Mouse (Mus musculus) neural tube, embryonic 10.5 days (tissue): ENCODE data around the gene Ddc.

Source experiments
- DNase-seq: peaks from one replicate; pipeline ENCODE4 v3.0.0-alpha.2; 2017; ENCODE audit warnings: low spot score; ENCODE audit errors: extremely low spot score

The Ddc gene

DNA sequence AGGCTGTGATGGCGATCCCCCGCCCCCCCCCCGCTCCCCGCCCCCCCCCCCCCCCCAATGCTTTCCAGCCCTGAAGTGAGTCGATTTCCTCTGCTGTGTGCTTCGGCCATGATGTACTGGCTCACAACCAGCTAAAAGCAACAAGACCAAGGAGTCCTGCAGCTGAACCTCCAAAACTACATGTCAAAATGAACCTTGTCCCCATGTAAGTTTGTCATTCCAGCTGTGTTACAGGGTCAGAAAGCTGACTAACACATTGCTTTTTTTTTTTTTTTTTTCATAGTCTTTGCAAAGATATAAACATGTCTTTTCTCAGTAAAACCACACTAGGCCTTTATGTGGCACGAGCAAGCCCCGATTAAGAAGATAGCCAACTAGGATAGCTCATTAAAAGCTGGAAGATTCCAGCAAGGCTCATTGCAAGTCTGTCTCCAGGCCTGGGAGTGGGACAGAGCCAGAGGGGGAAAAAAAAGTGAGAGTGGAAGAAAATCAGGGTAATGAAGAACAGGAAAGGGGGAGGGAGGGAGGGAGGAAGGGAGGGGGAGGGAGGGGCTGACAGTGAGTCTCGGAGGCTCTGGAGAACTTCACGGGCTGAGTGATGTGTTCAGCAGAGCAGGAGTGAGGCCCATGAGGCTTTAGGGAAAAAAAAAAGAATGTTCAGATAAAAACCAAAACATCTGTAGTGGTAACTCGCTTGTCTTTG lies 19.5 kb downstream of the Ddc start:
- no peak for DNase-seq

DNA sequence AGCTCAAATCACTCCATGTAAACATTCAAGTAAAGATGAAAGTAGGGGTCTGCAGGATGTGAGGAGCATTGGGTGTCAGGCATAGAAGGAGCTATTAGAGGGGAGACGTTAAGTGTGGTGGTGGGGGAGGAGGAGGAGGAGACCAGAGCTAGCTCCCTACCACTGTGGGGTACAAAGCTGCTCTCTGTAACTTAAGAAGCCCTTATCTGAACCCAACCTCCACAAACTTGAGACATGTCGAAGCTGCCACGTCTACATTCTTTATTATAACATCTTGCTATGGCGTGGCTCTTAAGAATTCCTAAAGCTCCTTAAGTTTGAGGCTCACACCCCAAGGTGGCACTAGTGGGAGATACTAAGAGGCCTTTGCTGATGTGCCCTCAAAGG lies 20.1 kb downstream of the Ddc start:
- no peak for DNase-seq

DNA sequence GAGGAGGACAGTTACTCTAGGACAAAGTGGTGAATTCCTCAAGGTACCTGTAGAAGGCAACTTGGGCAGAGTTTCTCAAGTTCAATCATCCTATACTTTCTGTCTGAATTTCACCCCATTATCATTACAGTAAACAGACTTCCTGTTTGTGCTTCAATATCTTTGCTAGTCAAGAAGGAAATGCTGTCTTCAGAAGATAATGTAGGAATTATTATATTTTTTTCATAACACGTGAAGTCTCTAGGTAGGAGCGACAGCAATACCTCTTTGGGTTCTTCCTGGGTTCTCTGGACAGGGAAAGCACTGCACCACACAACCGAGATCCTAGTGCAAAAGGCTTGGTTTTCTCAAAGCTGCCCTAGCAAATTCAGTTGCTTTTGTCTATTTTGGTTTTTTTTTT lies 21.6 kb downstream of the Ddc start:
- DNase-seq = no peak

DNA sequence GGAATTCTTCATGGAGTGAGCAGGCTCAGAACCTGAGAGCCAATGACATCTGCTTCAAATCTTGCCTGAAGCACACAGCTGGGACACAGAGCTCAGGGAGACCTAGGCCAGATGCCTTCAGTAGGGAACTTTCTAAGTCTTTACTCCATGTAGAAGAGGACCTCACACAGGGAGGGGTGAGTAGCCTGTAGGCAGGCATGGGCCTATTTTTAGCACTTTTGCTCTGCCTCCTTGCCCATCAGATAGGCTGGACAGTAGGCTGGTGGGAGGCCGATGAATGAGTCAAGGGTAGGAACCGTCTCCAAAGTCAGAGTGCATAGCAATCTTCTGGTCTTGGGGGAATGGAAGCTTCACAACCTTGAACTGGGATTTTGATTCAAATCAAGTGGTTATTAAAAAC lies 22.7 kb downstream of the Ddc start:
- no peak for DNase-seq

DNA sequence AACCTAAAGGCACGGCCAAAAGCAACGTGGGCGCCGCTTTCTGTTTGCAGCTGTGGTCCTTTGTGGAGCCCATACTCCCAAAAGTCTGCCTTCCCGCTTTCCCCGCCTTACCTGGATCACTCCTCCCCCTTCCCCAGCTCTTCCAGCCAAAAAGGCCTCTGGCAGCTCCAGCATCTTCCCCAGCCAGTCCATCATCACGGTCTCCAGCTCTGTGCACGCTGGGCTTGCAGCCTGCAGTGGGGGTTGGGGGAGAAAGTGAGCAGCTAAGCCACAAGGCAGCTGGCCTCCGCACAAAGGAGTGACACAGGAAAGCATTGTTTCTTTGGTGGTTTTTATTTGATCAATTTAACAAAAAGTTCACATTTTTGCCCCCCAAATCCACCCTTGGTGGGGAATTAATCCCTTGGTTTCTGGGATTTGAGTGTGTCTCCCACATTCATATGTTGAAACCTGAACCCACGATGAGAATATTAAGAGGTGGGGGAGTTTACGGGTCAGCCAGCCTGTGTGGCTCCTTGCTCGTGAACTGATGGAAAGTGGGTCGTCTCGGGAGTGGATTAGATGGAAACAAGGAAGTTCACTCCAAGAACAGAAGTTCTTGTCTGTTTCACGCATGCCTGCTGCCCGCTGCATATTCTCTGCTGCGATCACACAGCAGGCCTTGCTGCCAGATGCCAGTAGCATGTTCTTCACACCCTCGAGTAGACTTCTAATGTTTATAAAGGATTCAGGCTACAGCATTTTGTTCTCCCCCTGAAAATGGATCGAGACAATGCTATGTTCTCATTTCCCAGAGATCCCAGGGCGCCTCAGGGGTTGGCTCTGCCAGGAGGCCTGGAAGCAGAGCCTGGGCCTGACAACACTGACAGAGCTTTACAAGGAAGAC lies 24.7 kb downstream of the Ddc start:
- DNase-seq = no peak

DNA sequence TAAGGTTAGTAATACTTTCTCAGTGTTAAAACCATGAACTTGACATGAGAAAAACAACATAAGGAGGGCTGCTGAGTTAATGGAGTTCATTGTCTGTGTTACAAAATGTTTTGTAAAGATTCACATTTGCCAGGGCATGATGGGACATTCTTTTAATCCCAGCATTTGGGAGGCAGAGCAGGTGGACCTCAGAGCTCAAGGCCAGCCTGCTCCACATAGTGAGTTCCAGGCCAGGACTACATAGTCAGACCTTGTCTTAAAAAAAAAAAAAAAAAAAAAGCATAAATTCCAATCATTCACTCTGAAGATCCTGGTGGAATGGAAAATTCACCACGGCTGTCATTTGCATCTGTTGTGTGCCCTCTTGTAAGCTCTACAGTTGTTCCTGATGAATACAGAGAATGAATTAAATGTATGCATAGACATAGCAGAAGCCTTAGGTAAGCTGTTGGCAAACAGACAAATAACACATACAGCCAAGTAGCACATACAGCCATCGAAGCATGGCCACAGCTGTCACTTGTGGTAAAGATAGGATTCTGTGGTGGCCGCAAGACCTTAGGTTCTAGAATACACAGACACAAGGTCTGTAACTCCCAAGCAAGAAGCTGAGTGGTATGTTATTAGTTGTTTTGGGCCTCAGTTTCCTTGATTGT lies 25.7 kb downstream of the Ddc start:
- DNase-seq = no peak

DNA sequence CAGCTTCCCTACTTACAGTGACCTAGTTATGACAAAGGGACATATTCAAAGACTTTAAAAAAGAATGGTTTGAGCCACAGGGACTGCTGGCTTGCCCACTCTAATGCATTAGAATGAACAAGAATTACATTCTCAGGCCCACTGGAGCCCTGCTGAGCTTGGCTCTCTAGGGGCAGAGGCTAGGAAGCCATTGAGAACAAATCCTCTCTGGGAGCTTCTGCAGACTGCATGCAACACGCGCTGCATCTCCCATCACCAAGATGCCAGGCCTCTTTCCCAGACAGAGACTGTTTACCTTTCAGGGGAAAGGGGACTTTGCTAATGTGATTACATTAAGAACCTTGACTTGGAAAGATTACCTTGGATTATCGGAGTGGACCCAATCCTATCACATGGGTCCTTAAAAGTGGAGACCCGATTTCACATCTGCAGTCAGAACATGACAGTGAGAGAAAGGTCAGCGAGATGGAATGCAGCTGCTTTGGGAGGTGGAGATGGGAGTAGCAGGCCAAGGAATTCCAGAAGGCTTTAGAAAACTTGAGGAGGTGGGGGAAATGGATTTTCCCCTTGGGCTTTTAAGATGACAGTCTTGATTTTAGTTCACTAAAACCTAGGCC lies 26.6 kb downstream of the Ddc start:
- DNase-seq = no peak

DNA sequence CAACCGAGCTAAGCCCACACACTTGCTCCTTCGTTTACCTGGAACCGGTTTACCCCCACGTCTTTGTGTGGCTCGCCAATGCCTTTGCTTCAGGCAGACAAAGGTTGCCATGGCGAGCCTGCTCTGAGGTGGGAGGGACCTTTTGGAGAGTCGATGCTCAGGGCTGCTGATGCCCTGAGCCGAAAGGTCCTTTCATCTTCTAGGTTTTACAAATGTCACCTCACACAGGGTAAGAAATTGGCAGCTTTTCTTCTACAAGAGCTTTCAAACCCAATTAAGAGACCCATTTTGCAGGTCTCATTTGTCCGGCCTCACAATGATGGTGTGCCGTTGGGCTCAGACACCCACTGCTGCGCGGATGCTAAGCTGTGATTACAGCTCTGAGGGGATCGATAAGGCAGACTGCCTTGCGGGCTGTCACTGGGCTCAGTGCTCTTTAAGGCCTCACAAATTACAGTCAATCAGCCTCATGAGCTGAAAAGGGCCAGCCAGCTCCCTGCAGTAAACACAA lies 29.9 kb downstream of the Ddc start:
- DNase-seq = peak; percentile 72

DNA sequence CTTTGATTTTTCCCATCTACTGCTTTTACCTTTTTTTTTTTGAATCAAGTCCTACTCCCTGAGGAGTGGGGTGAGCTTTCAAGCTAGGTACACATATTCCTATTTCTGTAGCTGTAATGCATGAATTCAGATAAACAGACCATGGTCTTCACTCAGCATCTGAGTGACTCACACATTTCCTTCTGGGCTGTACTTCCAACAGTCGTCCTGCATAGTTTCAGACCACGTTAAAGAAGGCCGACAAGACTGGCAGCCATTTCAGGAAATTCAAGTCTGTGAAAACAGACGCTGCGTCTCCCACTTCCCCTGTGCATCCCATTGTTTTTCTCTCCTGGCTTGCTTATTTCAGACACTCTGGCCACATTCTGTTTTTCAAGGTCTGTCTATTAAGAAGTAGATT lies 31.2 kb downstream of the Ddc start:
- no peak for DNase-seq

DNA sequence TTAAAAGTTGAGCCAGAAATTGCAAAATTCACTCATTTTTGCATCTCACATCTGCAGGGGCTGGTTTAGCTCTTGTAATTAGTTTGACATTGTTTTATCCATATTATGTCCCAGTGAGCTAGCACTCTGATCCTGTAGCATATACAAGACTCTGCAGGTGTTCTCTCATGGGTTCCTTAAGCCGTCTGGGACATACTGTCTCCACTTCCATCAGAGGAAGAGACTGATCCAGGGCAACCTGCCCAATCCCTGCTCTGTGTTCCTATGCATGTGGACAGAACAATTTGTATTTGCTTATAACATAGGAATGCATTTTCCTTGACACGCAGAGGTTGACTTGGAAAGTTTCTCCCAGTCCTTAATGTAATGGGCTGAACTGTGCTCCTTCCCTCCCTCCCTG lies 32.8 kb downstream of the Ddc start:
- DNase-seq = no peak

DNA sequence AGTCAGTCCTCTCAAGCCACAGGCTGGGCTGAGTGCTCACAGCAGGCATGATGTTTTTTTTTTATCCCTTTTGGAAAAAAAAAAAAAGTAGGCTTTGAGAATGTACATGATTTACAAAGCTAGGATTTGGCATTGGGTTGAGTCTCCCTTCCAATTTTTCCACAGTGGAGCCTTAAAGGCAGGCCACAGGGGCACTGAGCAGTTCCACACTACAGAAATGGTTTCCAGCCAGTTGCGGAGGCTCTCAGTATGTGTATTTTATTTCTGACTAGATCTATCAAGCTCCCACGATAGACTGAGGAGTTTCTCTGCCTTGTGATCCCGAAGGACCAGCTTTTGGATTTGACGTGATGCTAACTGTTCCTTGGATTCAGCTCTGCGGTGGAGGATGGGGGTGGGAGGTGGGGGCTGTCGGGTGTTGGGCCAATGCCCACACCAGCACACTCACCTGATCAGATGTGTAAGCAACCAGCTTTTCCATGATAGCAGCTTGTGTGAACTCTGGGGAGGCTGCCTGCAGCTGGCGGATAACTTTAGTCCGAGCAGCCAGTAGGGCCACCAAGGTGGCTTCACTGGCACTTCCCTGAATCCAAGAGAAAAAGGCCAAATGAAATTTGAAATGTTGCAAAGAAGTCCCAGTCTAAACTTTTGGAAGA lies 33.4 kb downstream of the Ddc start:
- no peak for DNase-seq

DNA sequence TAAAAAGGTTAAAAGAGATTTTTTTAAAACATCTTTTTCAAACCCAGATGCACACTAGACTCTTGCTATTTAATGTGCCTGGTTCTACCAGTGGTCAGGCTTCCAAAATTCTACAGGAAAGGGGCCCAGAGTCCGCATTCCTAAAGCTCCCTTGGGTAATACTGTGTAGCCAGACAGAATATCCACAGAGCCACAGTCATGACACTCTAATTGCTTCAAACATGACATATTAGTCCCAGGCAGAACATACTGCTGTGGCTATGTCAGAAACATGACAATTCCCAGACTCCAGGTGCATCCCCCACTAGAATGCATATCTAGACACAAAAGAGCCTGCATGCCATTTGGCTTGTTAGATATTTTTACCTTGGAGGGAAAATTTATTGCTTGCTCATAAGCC lies 35.4 kb downstream of the Ddc start:
- no peak for DNase-seq

DNA sequence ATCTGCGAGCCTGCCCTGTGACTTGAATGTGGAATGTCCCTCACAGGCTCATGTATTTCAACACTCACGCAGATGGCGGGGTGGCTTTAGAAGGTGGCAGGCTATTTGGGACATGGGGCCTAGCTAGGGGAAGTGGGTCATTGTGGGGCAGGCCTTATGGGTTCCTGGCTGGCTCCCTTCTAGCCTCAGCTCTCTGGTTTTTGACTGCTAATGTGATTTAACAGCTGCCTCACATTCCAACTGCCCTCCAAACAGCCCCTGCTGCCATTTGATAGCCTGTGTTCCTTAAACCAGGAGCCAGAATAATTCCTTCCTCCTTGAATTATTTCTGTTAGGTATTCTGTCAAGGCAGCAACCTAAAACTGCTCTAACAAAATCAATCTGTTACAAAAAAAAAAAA lies 41.0 kb downstream of the Ddc start:
- no peak for DNase-seq

DNA sequence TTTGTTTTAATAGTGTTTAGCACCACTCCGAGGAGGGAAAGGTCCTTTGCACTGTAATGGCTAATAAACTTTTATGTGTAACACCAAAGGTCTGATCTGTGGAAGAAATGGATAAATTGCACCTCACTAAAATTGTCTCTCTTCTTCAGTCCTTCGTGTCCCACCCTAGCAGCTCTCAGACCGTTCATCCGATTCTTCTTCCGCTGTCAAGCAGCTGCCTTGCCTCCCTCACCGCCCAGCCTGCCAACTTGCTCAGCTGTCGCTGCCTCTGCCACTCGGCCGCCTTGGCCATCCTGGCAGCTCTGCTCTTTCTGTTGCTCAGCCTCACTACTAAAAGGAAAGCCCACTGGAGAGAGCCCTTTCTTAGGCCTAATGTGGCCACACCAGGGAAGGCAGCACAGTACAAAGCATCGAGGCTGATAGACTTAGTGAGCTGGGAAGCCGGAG lies 42.2 kb downstream of the Ddc start:
- DNase-seq = no peak

DNA sequence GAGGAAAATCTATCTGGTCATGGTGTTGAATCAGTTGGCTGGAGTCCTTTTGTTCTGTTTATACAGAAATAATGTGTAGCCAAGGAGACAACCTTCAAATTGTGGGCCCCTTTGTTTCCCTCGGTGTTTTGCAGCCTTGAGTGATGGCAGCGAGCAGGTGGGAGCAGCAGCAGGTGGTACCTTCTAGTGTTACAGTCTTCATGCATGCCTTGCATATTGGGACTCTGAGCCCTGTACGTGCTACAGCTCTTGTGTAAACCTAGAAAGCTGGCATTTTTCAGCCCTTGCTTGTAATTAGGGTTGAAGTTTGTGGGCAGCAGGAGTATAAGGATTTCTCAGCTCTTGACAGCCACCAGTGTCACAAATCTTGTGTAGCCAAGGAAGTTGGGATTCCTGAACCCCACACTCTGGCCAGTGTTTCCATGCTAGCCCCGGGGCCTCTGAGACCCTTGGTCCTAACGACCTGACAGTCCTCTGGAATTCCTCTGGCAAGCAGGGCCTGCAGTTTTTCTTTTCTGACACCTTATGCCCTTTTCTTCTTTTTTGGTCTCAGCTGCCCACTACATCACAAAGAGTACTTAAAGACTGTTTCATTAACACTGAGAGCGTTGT lies 42.8 kb downstream of the Ddc start:
- peak; percentile 76 for DNase-seq

DNA sequence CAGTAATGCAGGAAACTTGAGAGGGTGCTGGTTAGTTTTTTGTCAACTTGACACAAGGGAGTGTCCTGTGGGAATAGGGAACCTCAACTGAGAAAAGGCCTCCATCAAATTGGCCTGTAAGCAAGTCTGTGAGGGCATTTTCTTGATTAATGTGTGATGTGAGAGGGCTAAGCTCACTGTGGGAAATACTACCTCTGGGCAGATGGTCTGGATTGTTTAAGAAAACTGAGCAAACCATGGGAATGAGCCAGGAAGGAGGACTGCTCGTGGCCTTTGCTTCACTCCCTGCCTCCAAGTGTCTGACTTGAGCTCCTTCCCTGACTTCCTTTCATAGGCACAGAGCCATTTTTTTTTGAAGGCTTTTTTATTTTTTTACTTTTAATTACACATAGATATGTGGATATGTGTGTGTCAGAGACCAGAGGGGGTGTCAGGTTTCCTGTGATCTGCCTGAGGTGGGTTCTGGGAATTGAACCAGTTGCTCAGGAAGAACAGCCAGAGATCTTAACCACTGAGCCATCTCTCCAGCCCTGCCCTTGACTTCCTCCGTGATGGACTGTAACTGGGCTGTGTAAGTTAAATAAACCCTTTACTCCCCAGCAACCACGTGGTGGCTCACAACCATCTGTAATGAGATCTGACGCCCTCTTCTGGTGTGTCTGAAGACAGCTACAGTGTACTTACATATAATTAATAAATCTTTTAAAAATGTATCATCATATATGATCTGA lies 44.0 kb downstream of the Ddc start:
- DNase-seq = no peak

DNA sequence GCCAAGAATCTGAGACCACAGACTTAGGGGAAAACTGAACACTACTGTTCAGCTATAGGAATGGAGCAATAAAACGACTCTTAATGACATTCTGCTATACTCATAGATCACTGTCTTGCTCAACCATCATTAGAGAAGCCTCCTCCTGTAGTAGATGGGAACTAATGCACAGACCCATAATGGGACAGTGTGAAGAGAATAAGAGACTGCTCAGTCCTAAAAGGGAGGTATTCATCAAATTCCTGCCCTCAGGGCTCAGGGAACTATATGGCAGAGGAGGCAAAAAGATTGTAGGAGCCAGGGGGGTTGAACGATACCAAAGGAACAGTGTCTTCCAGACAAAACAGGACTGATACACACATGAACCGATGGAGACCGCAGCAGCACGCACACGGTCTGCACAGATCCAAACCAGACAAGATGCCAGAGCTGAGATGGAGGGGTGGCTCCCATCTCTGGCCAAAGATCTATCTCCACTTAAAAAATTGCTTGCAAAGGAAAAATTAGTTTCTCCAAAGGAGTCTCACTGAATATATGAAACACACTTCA lies 45.9 kb downstream of the Ddc start:
- no peak for DNase-seq

DNA sequence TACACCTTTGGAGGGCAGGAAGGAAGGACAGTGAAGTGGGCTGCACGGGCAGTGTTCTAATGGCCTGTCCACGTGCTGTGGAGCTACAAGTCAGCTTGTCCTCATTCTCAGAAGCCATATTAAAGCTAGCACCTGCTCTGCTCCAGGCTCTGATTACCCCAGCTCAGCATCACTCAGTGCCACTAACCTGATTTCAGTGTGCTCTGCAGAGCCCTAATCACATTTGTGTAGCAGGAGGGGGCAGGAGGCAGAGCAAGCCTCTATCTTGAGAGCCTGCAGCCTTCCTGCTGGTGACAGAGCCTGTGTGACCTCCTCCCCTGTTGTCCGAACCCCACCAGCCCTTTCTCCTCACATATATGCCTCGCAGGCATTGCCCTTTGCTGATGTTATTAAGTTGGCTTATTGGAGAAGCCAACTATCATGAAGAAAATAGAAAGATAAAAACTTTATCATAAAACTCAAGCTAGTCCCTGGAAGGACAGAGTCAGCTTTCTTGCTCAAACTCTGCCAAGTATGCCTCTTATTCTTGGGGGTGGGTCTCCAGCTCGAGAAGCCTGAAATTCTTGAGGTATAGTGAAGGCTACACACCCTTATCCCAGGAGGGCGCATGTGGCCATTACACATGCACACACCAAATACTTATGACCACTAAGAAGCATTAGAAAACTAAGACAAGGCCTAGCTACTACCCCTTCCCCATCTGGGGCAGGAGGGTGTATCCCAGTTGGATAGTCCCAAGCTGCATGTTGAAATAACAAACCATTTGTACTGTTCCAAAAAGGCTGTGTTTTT lies 47.3 kb downstream of the Ddc start:
- DNase-seq = no peak
